Mouse (Mus musculus): Measurements from ENCODE around the gene Tnfsf12.

- TF ChIP-seq CTCF (IDR thresholded peaks at IDR 0.05; ENCODE audit: insufficient read depth, low read depth, low read length) (no peak), POLR2A (IDR thresholded peaks at IDR 0.05; ENCODE audit: insufficient read depth, low read depth, low read length) (no peak)
Observed at GRCm38 (mm10) chr11:69692196-69692811, 3.3 kb downstream of the Tnfsf12 start.

Data from olfactory bulb, adult 2 months (tissue).